Mouse (Mus musculus): Measurements from ENCODE around the gene Ypel4. TPM values are rescaled to one million over a fixed set of nuclear protein-coding genes. Genes with fewer than 3 reads are reported as not detected.

Ypel4 gene
- polyA plus RNA-seq, 1 experiment from 2014 or later, result 20.9 TPM

DNA sequence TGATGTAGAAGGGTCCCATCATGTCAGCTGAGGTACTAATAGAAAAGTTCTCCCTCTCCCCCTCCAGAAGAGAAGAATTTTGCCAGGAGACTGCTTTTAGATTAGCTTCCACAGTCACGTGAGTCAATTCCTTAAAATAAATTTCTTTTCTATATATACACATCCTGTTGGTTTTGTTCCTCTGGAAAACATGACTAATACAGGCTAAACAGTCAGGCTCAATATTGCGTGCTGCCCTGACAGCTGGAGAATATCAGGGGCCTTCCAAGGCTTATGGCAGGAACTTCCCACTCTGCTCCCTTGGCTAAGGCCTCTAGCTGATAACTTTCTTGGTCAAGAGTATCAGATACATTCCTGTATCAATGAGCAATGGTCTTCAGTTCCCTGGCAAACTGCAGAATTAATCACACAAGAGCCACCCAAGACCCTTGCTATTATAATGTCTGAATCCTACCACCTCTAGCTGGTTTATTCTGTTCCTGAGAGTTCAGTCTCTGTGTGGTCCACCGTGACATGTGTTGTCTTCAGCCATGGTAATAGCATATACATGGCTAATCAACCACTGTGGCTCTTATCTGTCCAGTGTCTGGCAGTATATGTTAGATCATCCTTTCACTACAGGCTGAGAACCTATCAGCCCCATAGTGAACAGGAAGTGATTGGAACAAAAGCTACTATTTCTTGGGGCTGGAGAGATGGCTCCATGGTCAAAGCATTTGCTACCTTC, 50.1 kb downstream of the Ypel4 start:
- ATAC-seq (0 out of 2 replicates have a peak, but pooled peaks have one; percentile 47), DNase-seq (no peak)
- no peak overlapping the region for H3K4me2 ChIP-seq (ENCODE audit: low read depth, low read length)
- H3K4me1 ChIP-seq (ENCODE audit: insufficient read depth), result no peaks in the 10 kb centered on the region; the same call in 1 of the 2 replicates
- H3K27ac ChIP-seq (ENCODE audit: low read depth), result no peak overlapping the region
- WGBS (ENCODE audit: insufficient replicate concordance), result 63% methylated on average over 3 of the region's 3 CpGs
- H3K4me3 ChIP-seq (ENCODE audit: low read depth, low read length), result no peak overlapping the region
- H3K9ac ChIP-seq (replicated peaks), result no peak overlapping the region
- no peaks in the 10 kb centered on the region for H3K9me3 ChIP-seq (ENCODE audit: low read length)
- no peaks in the 10 kb centered on the region for H3K36me3 ChIP-seq (replicated peaks; ENCODE audit: insufficient read depth, low read length)
- TF ChIP-seq CTCF (IDR thresholded peaks at IDR 0.05; ENCODE audit: low read depth) (no peak), EP300 (IDR thresholded peaks at IDR 0.05; ENCODE audit: low read depth) (no peak)
- no peaks in the 10 kb centered on the region for H3K27me3 ChIP-seq (ENCODE audit: insufficient read depth, low read length)

MicroRNAs within 50 kb of the gene (microRNA counts, 519-probe panel; counts per million panel counts)
- microRNA mmu-miR-130a, result 8,435 counts per million, percentile 95 among the panel's probes with 10 or more counts

Small RNAs within 50 kb of the gene (microRNA-seq; reads per million reads assigned to microRNA genes)
- gene Mir130a, result 19,730 reads per million, percentile 96 among the genes with 10 or more reads in this experiment

Other genes with a start within 250 kb of the Ypel4 start
- 9.0 and 9.5 TPM in 2 replicates for gene Ctnnd1, start 83.3 kb upstream of the Ypel4 start, polyA plus RNA-seq (2015; fragmentation: Nextera tagmentation; extraction: Ambion mirVana)
- not detected in 2 replicates for gene Btbd18, start 75.0 kb upstream of the Ypel4 start, polyA plus RNA-seq (2015; fragmentation: Nextera tagmentation; extraction: Ambion mirVana)
- gene Selenoh, start 63.3 kb upstream of the Ypel4 start, polyA plus RNA-seq (2015; fragmentation: Nextera tagmentation; extraction: Ambion mirVana), result 53.6 and 57.6 TPM in 2 replicates
- not detected in 2 replicates for gene Gm28635, start 56.0 kb upstream of the Ypel4 start, polyA plus RNA-seq (2015; fragmentation: Nextera tagmentation; extraction: Ambion mirVana)
- gene Med19, start 55.7 kb upstream of the Ypel4 start, polyA plus RNA-seq (2015; fragmentation: Nextera tagmentation; extraction: Ambion mirVana), result 12.7 and 13.2 TPM in 2 replicates
- gene Tmx2, start 54.9 kb upstream of the Ypel4 start, polyA plus RNA-seq (2015; fragmentation: Nextera tagmentation; extraction: Ambion mirVana), result 55.9 and 60.6 TPM in 2 replicates
- 11.3 and 13.4 TPM in 2 replicates for gene Zdhhc5, start 18.9 kb upstream of the Ypel4 start, polyA plus RNA-seq (2015; fragmentation: Nextera tagmentation; extraction: Ambion mirVana)
- gene Clp1, start 6.7 kb upstream of the Ypel4 start, polyA plus RNA-seq (2015; fragmentation: Nextera tagmentation; extraction: Ambion mirVana), result 31.7 and 32.1 TPM in 2 replicates
- 1.2 and 1.3 TPM in 2 replicates for gene Gm19426, start 9.6 kb downstream of the Ypel4 start, polyA plus RNA-seq (2015; fragmentation: Nextera tagmentation; extraction: Ambion mirVana)
- 344 and 356 TPM in 2 replicates for gene Serping1, start 41.4 kb downstream of the Ypel4 start, polyA plus RNA-seq (2015; fragmentation: Nextera tagmentation; extraction: Ambion mirVana)
- gene Ube2l6, start 64.8 kb downstream of the Ypel4 start, polyA plus RNA-seq (2015; fragmentation: Nextera tagmentation; extraction: Ambion mirVana), result 276 and 305 TPM in 2 replicates
- gene Smtnl1, start 88.6 kb downstream of the Ypel4 start, polyA plus RNA-seq (2015; fragmentation: Nextera tagmentation; extraction: Ambion mirVana), result 0.15 and 0.98 TPM in 2 replicates
- gene Timm10, start 92.9 kb downstream of the Ypel4 start, polyA plus RNA-seq (2015; fragmentation: Nextera tagmentation; extraction: Ambion mirVana), result 59.8 and 63.9 TPM in 2 replicates
- 67.8 and 74.2 TPM in 2 replicates for gene Slc43a1, start 104.8 kb downstream of the Ypel4 start, polyA plus RNA-seq (2015; fragmentation: Nextera tagmentation; extraction: Ambion mirVana)
- 0.14 and 0.31 TPM in 2 replicates for gene Rtn4rl2, start 152.7 kb downstream of the Ypel4 start, polyA plus RNA-seq (2015; fragmentation: Nextera tagmentation; extraction: Ambion mirVana)
- gene Slc43a3, start 202.5 kb downstream of the Ypel4 start, polyA plus RNA-seq (2015; fragmentation: Nextera tagmentation; extraction: Ambion mirVana), result 45.5 and 48.5 TPM in 2 replicates
- gene Prg2, start 246.4 kb downstream of the Ypel4 start, polyA plus RNA-seq (2015; fragmentation: Nextera tagmentation; extraction: Ambion mirVana), result 22.0 and 26.1 TPM in 2 replicates